Mouse (Mus musculus) heart, adult 2 months (tissue): ENCODE measurements around the gene Ncf2. TPM values are rescaled to one million over a fixed set of nuclear protein-coding genes. Genes with fewer than 3 reads are reported as not detected.

Experiments
- DNase-seq, 2 experiments: peaks; one replicate each; pipeline ENCODE4 v3.0.0; 2021
- H3K27ac ChIP-seq: fragments of 200-600 bp; 2 replicates; pipeline ENCODE4 v1.8.1; 2022
- H3K27me3 ChIP-seq: fragments of 200-500 bp; 2 replicates; pipeline ENCODE4 v1.6.1; 2012; ENCODE audit warnings: mild to moderate bottlenecking, low read length, inconsistent platforms, mixed read lengths; ENCODE audit not compliant: control insufficient read depth, insufficient read depth
- H3K36me3 ChIP-seq: fragments of 200-500 bp; 2 replicates; pipeline ENCODE4 v1.6.1; 2012; ENCODE audit warnings: low read length, inconsistent platforms; ENCODE audit not compliant: control insufficient read depth, insufficient read depth
- H3K4me1 ChIP-seq: fragments of 200-500 bp; 2 replicates; pipeline ENCODE4 v1.6.1; 2011; ENCODE audit warnings: low read length; ENCODE audit not compliant: control insufficient read depth, insufficient read depth
- H3K4me3 ChIP-seq: fragments of 200-600 bp; 2 replicates; pipeline ENCODE4 v1.8.1; 2022
- H3K79me2 ChIP-seq: fragments of 200-500 bp; replicated peaks from 2 replicates; pipeline ENCODE4 v1.6.1; 2012; ENCODE audit warnings: mild to moderate bottlenecking, inconsistent platforms, low read length, moderate library complexity, mixed read lengths; ENCODE audit not compliant: control insufficient read depth, insufficient read depth
- H3K9ac ChIP-seq: fragments of 200-500 bp; 2 replicates; pipeline ENCODE4 v1.6.1; 2012; ENCODE audit warnings: low read depth, mild to moderate bottlenecking, control low read depth, inconsistent platforms, low read length, mixed read lengths
- CTCF ChIP-seq: fragments of 200-600 bp; IDR thresholded peaks from 2 replicates; pipeline ENCODE4 v1.8.1; 2022; ENCODE audit warnings: antibody characterized with exemption, mild to moderate bottlenecking, moderate library complexity
- EP300 ChIP-seq: fragments of 200-500 bp; IDR thresholded peaks from 2 replicates; pipeline ENCODE4 v1.6.1; 2011; ENCODE audit warnings: low read depth, low read length, control low read depth; ENCODE audit not compliant: insufficient read depth
- POLR2A ChIP-seq: fragments of 200-500 bp; IDR thresholded peaks from 2 replicates; pipeline ENCODE4 v1.6.1; 2011; ENCODE audit warnings: mild to moderate bottlenecking, low read depth, low read length, control low read depth; ENCODE audit not compliant: insufficient read depth
- WGBS: fragments of 180-500 bp; shearing (Covaris S2); methylation state at CpG from one replicate; pipeline ENCODE4 v1.1.7; 2018; 5-methylcytosine and 5-hydroxymethylcytosine counted together
- intact Hi-C: fragments of 180-260 bp; cut with DNase I; formaldehyde crosslinking; loops from one replicate; pipeline ENCODE4 v1.15.1; 2025
- polyA plus RNA-seq: library from polyadenylated mRNA; depleted of rRNA; stranded (reverse); fragments of >200 nt; gene quantifications from 2 replicates; pipeline ENCODE4 v1.2.3, GENCODE M21; 2012; rRNA removed
- total RNA-seq, 2 experiments: library from RNA; stranded (reverse); gene quantifications; 2 replicates each; pipeline ENCODE4 v1.2.3; 2021

Ncf2 gene
- total and polyA plus RNA-seq, 3 experiments = 3.2 to 4.0 (median 3.3) TPM

- Histone ChIP-seq H3K79me2 (no peaks in the 10 kb centered on the region), H3K4me3 (no peak overlapping the region), H3K9ac (no peak overlapping the region), H3K4me1 (peaks cover under 1% of the 10 kb centered on the region; the same call in 1 of the 2 replicates), H3K27ac (no peak overlapping the region), H3K27me3 (no peaks in the 10 kb centered on the region), H3K36me3 (peaks cover 23% of the 10 kb centered on the region)
- no peak for TF ChIP-seq POLR2A
- 91% methylated on average over 1 of the region's 1 CpGs for WGBS
- DNase-seq = no peak
- intact Hi-C loops = loop anchor here (5.0 kb wide), 1 partner anchor 52 kb away; no protein-coding TSS in a partner anchor
These were observed 44.6 kb downstream of the Ncf2 start for GRCm38 (mm10) chr1:152844634-152845033.

- DNase-seq = no peak
- Histone ChIP-seq H3K4me3 (no peak overlapping the region), H3K27ac (no peak overlapping the region), H3K79me2 (no peaks in the 10 kb centered on the region), H3K9ac (no peak overlapping the region), H3K4me1 (peaks cover 2% of the 10 kb centered on the region; the same call in 1 of the 2 replicates), H3K27me3 (no peaks in the 10 kb centered on the region), H3K36me3 (peaks cover 25% of the 10 kb centered on the region)
- intact Hi-C loops = loop anchor here (5.0 kb wide), 1 partner anchor 53 kb away; no protein-coding TSS in a partner anchor
- no peak for TF ChIP-seq EP300
- TF ChIP-seq POLR2A = no peak
- WGBS = 75% methylated on average over 3 of the region's 3 CpGs
These were observed 45.3 kb downstream of the Ncf2 start for GRCm38 (mm10) chr1:152845211-152845730.

- 88% methylated on average over 2 of the region's 2 CpGs for WGBS
- TF ChIP-seq CTCF (no peak), EP300 (no peak), POLR2A (no peak)
- no peaks in the 10 kb centered on the region for H3K79me2 ChIP-seq
- peaks cover 2% of the 10 kb centered on the region; the same call in 1 of the 2 replicates for H3K4me1 ChIP-seq
- H3K9ac ChIP-seq = no peak overlapping the region
- intact Hi-C loops = loop anchor here (5.0 kb wide), 1 partner anchor 55 kb away; no protein-coding TSS in a partner anchor
- peaks cover 21% of the 10 kb centered on the region for H3K36me3 ChIP-seq
- DNase-seq = peak in 1 of 2 experiments; percentile 17
- no peak overlapping the region for H3K27ac ChIP-seq
- H3K27me3 ChIP-seq = no peaks in the 10 kb centered on the region
- H3K4me3 ChIP-seq = no peak overlapping the region
These were observed 46.9 kb downstream of the Ncf2 start for GRCm38 (mm10) chr1:152846856-152847255.

GRCm38 (mm10) chr1:152869901-152870300 is 69.9 kb downstream of the Ncf2 start:
- Histone ChIP-seq H3K36me3 (peaks cover 9% of the 10 kb centered on the region), H3K27ac (no peak overlapping the region), H3K4me1 (no peaks in the 10 kb centered on the region; the same call in none of the 2 replicates), H3K79me2 (peaks cover 3% of the 10 kb centered on the region; the same call in 1 of the 2 replicates), H3K27me3 (no peaks in the 10 kb centered on the region), H3K4me3 (no peak overlapping the region), H3K9ac (no peak overlapping the region)
- no peak for TF ChIP-seq POLR2A
- no peak for TF ChIP-seq EP300
- TF ChIP-seq CTCF = no peak
- DNase-seq = no peak
- 51% methylated on average over 6 of the region's 6 CpGs for WGBS
- intact Hi-C loops = no loop called here

- 34% methylated on average over 3 of the region's 3 CpGs for WGBS
- peaks cover 3% of the 10 kb centered on the region; the same call in 1 of the 2 replicates for H3K79me2 ChIP-seq
- TF ChIP-seq CTCF (no peak), EP300 (no peak), POLR2A (no peak)
- H3K4me3 ChIP-seq = no peak overlapping the region
- no peaks in the 10 kb centered on the region for H3K27me3 ChIP-seq
- no peak for DNase-seq
- no peaks in the 10 kb centered on the region; the same call in none of the 2 replicates for H3K4me1 ChIP-seq
- no peak overlapping the region for H3K27ac ChIP-seq
- no peak overlapping the region for H3K9ac ChIP-seq
- intact Hi-C loops = no loop called here
- peaks cover 9% of the 10 kb centered on the region for H3K36me3 ChIP-seq
These were observed 71.0 kb downstream of the Ncf2 start for GRCm38 (mm10) chr1:152871031-152871430.

Other genes with a start within 250 kb of the Ncf2 start
- gene Apobec4, start 49.6 kb upstream of the Ncf2 start, total RNA-seq = not detected
- gene Apobec4, start 49.6 kb upstream of the Ncf2 start, polyA plus RNA-seq = not detected in 2 replicates
- gene Rgl1, start 33.8 kb upstream of the Ncf2 start, total RNA-seq = 10 to 100 TPM; 28.4 to 33.2 TPM
- 14.9 and 22.7 TPM in 2 replicates for gene Rgl1, start 33.8 kb upstream of the Ncf2 start, polyA plus RNA-seq
- 10 to 100 TPM; 26.4 to 27.7 TPM for gene Arpc5, start 33.7 kb upstream of the Ncf2 start, total RNA-seq
- 23.6 and 32.9 TPM in 2 replicates for gene Arpc5, start 33.7 kb upstream of the Ncf2 start, polyA plus RNA-seq
- 10 to 100 TPM; 39.3 TPM for gene Smg7, start 102.5 kb downstream of the Ncf2 start, total RNA-seq
- 36.0 and 37.3 TPM in 2 replicates for gene Smg7, start 102.5 kb downstream of the Ncf2 start, polyA plus RNA-seq
- under 1 TPM; 0.66 to 0.89 TPM for gene Nmnat2, start 154.8 kb downstream of the Ncf2 start, total RNA-seq
- 0.29 and 0.61 TPM in 2 replicates for gene Nmnat2, start 154.8 kb downstream of the Ncf2 start, polyA plus RNA-seq